Mouse (Mus musculus): ENCODE data around the gene Zfp664. TPM values are rescaled to one million over a fixed set of nuclear protein-coding genes. Genes with fewer than 3 reads are reported as not detected.

Zfp664 gene
- polyA plus RNA-seq, 1 experiment from 2014 or later: 77.4 TPM

DNA sequence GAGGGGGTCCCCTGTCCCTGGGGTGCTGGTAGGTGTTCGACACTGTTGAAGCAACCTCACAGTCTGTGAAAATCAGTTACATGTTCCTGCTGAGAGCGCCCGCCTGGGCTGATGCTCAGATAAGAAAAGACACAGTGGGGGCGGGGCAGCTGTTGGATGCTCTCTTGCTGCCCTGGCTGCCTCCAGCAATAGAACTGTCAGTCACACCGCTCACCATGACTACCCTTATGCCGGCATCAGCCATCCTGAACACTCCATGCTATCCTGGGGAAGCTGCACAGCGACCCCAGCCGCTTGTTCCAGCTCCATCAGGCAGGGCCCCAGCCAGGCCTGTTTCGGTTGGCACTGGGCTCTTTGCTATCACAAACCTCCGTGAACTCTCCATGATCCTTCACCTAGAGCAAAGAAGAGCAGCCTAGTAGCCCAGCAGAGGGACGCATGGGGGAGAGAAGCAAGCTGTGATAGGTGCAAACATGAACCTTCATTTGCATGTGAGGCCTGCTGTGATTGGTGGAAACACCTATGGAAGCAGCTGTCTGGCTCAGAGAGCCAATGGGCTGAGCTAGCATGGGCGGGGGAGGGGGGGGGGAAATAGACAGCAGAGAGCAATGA is 80.8 kb downstream of the Zfp664 start:
- Histone ChIP-seq H3K4me3 (replicated peaks) (no peak overlapping the region), H3K9me3 (no peaks in the 10 kb centered on the region), H3K27me3 (replicated peaks) (no peaks in the 10 kb centered on the region), H3K9ac (no peak overlapping the region), H3K4me1 (replicated peaks) (0 out of 2 replicates have a peak, but pooled peaks cover 5% of the 10 kb centered on the region), H3K27ac (no peak overlapping the region), H3K4me2 (replicated peaks) (no peak overlapping the region), H3K36me3 (no peaks in the 10 kb centered on the region)
- 85% methylated on average over 12 of the region's 12 CpGs for WGBS
- no peak for ATAC-seq

DNA sequence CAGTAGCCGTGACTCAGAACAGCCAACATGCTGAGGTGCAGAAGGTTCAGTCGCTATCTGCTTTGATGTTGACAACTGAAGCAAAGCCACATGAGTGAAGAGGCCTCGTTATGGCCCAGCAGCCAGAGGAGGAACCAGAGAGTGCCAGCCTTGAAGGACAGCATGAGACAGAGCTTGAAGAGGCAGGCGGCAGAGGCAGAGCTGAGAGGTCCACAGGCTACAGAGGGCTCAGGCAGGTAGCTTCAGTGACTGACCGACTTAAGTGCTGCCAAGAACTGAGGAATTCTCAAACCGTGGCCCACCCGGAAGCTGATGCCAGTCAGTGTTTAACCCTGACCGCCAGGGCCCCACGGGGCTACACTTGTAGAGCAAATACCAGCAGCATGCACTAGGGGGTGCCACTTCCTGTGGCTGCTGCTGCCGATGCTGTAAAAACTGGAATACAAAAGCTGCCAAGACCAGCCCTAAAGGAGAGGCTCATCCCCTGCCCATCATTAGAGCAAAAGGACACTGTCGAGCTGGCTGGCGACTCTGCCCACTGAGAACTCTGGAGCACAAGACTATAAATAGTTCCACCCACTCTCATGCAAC is 81.4 kb downstream of the Zfp664 start:
- no peak overlapping the region for H3K27ac ChIP-seq
- no peaks in the 10 kb centered on the region for H3K27me3 ChIP-seq (replicated peaks)
- H3K4me1 ChIP-seq (replicated peaks): 0 out of 2 replicates have a peak, but pooled peaks cover 5% of the 10 kb centered on the region
- no peak overlapping the region for H3K4me2 ChIP-seq (replicated peaks)
- H3K9ac ChIP-seq: no peak overlapping the region
- WGBS: 65% methylated on average over 12 of the region's 12 CpGs
- H3K4me3 ChIP-seq (replicated peaks): no peak overlapping the region
- H3K36me3 ChIP-seq: no peaks in the 10 kb centered on the region
- ATAC-seq: no peak
- H3K9me3 ChIP-seq: no peaks in the 10 kb centered on the region

DNA sequence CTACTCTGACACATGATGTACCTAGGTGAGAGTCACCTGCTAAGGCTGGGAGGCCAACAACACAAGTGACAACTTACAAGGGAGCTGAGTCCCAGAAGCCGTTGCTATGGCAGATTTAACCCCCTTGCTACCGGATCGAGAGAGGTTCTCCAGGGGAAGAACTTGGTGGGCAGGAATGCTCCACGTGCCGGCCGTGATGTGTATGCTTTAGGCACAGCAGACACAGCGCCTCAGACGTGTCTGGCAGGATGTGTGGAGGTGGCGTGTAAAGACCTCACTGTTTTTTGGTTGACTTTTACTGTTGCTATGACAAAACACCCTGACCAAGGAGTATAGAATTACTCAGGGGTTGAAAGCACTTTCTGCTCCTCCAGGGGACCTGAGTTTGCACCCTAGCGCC is 81.9 kb downstream of the Zfp664 start:
- Histone ChIP-seq H3K27me3 (replicated peaks) (no peaks in the 10 kb centered on the region), H3K9ac (no peak overlapping the region), H3K4me1 (replicated peaks) (0 out of 2 replicates have a peak, but pooled peaks cover 5% of the 10 kb centered on the region), H3K4me2 (replicated peaks) (no peak overlapping the region), H3K36me3 (no peaks in the 10 kb centered on the region), H3K9me3 (no peaks in the 10 kb centered on the region), H3K27ac (no peak overlapping the region), H3K4me3 (replicated peaks) (no peak overlapping the region)
- no peak for ATAC-seq
- WGBS: 66% methylated on average over 10 of the region's 10 CpGs

DNA sequence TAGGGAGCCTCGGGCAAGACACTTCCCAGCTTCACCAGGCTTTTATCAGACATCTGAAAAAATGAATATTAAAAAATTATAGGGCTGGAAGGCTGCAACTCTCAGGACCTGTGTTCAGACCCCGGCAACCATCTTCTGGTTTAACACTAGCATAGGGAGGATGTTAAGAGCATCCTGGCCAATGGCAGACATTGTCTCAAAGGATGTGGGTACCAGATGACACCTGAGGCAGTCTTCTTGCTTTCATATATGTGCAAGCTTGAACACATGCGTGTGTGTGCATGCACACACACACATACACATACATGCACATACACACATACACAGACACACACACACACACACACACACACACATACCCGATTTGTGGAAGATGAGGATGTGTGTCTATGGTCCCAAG is 82.6 kb downstream of the Zfp664 start:
- Histone ChIP-seq H3K9ac (no peak overlapping the region), H3K4me2 (replicated peaks) (no peak overlapping the region), H3K27me3 (replicated peaks) (no peaks in the 10 kb centered on the region), H3K4me3 (replicated peaks) (no peak overlapping the region), H3K9me3 (no peaks in the 10 kb centered on the region), H3K4me1 (replicated peaks) (0 out of 2 replicates have a peak, but pooled peaks cover 5% of the 10 kb centered on the region), H3K27ac (no peak overlapping the region), H3K36me3 (no peaks in the 10 kb centered on the region)
- WGBS: 81% methylated on average over 4 of the region's 4 CpGs
- no peak for ATAC-seq

DNA sequence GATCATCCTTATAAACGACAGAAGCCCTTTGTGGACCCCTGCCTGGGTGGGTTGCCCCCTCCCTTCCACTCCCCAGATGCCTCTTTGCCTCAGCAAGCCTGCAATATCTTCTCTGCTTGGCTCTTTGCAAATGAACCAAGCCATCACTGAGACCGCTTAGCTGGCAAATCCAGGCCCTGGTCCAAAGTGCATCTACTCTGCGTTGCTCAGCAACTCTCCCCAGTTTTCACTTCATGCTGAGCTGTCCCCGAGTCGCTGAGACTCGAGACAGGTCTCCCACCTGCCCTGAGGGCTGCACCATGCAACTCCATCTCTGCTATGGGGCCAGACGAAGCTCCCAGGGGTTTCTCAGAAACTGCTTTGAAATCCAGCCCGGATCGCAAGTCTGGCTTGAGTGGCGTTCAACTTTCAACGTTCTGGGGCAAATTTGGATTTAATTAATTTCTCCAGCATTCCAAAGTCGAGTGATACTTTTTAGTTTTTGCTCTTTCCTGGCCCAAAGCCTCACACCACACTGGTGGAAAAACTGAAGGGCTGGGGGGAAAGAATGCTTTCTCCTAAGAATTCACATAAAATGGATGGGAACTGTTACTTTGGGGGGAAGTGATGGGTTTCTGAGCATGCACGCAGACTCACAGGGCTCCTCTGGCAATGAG is 88.3 kb downstream of the Zfp664 start:
- Histone ChIP-seq H3K27me3 (replicated peaks) (no peaks in the 10 kb centered on the region), H3K4me3 (replicated peaks) (no peak overlapping the region), H3K9me3 (no peaks in the 10 kb centered on the region), H3K4me2 (replicated peaks) (no peak overlapping the region), H3K4me1 (replicated peaks) (0 out of 2 replicates have a peak, but pooled peaks cover 3% of the 10 kb centered on the region), H3K36me3 (no peaks in the 10 kb centered on the region), H3K27ac (no peak overlapping the region), H3K9ac (no peak overlapping the region)
- 61% methylated on average over 13 of the region's 13 CpGs for WGBS
- ATAC-seq: no peak

DNA sequence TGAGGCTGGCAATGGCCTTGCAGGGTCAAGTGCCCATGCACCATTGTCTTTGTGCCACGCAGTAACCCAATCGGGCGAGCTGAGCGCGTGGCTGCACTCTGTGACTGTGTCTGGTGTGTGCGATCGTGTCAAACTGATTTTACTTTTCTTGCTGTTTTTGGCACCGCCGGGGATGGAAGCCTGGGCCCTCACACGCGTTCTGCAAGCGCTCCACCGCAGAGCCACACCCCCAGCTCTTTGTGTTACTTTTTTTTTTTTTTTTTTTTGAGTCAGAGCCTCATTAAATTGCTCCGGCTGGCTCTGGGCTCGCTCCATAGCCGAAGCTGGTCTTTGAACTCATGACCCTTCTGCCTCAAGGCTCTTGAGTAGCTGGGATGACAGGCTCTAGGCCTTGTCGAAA is 88.8 kb downstream of the Zfp664 start:
- no peaks in the 10 kb centered on the region for H3K9me3 ChIP-seq
- no peak for ATAC-seq
- H3K27me3 ChIP-seq (replicated peaks): no peaks in the 10 kb centered on the region
- H3K9ac ChIP-seq: no peak overlapping the region
- 0 out of 2 replicates have a peak, but pooled peaks cover 3% of the 10 kb centered on the region for H3K4me1 ChIP-seq (replicated peaks)
- no peak overlapping the region for H3K4me2 ChIP-seq (replicated peaks)
- H3K36me3 ChIP-seq: no peaks in the 10 kb centered on the region
- no peak overlapping the region for H3K4me3 ChIP-seq (replicated peaks)
- H3K27ac ChIP-seq: no peak overlapping the region
- WGBS: 72% methylated on average over 17 of the region's 17 CpGs

Other genes starting within 250 kb of the Zfp664 start
- gene Atp6v0a2, start 234.1 kb upstream of the Zfp664 start, polyA plus RNA-seq (2015; fragmentation: Nextera tagmentation; extraction: Ambion mirVana): 57.8 and 59.3 TPM in 2 replicates
- gene Dnah10, start 137.6 kb upstream of the Zfp664 start, polyA plus RNA-seq (2015; fragmentation: Nextera tagmentation; extraction: Ambion mirVana): 0.04 and 0.10 TPM in 2 replicates
- 6.4 and 6.6 TPM in 2 replicates for gene Ccdc92, start 267 bp upstream of the Zfp664 start, polyA plus RNA-seq (2015; fragmentation: Nextera tagmentation; extraction: Ambion mirVana)
- gene Rflna, start 140.5 kb downstream of the Zfp664 start, polyA plus RNA-seq (2015; fragmentation: Nextera tagmentation; extraction: Ambion mirVana): 2.0 and 2.2 TPM in 2 replicates

All from intestine, embryonic 15.5 days (tissue).